Mouse (Mus musculus) myocyte (in vitro differentiated cells): ENCODE data around the gene Prpf40a.

Experiments used
- MYOG ChIP-seq, 3 experiments: IDR thresholded peaks; one replicate each; pipeline ENCODE4 v1.6.1; 2011; ENCODE audit warnings: control low read depth in 2 of 3, low read depth in 2 of 3, mild to moderate bottlenecking in 2 of 3; ENCODE audit not compliant: insufficient read length in 2 of 3, control insufficient read depth in 1 of 3, insufficient read depth in 1 of 3
- POLR2A ChIP-seq: IDR thresholded peaks from one replicate; pipeline ENCODE4 v1.6.1; 2011; ENCODE audit warnings: low read depth, mild to moderate bottlenecking, control low read depth, moderate library complexity; ENCODE audit not compliant: insufficient read length
- TCF3 ChIP-seq: IDR thresholded peaks from one replicate; pipeline ENCODE4 v1.6.1; 2011; ENCODE audit warnings: low read depth, control low read depth; ENCODE audit not compliant: insufficient read length

DNA sequence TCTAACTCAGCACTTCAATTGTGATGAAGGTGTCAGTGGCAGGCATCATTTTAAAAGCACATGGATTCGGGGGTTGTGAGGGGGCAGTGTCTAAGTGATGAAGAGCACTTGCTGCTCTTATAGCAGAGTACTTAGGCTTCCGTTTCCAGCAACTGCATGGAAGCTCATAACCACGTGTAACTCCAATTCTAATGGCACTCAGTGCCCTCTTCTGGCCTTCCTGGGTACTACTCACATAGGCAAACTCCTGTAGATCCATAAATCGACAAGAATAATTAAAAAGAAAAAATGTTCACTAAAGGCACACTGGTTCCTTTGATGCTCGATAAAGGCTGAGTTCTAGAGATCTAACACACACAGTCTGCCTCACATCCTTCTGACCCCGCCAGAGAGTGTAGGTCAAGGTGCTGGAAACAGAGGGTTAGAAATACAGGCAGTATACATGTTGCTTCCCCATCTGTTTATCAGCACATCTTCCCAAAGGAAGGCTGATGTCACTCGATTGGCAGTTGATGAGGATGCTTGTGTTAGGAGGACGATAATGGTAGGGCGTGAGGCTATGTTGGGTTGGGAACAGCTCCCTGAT lies 105.4 kb downstream of the Prpf40a start:
- TF ChIP-seq POLR2A (no peak), TCF3 (no peak), MYOG (IDR thresholded peaks at IDR 0.05; ENCODE audit: control insufficient read depth in 1 of 3, insufficient read depth in 1 of 3, insufficient read length in 2 of 3, low read depth in 2 of 3) (no peak)
